Mouse (Mus musculus) E14TG2a.4 (cell line): ENCODE data around the gene Aptx.

Experiments
- H3K27me3 ChIP-seq: 2 replicates; pipeline ENCODE4 v1.6.1; 2014; ENCODE audit warnings: low read length, control low read depth; ENCODE audit not compliant: insufficient read depth
- H3K36me3 ChIP-seq: 2 replicates; pipeline ENCODE4 v1.6.1; 2014; ENCODE audit warnings: low read length, control low read depth; ENCODE audit not compliant: insufficient read depth
- H3K4me1 ChIP-seq: replicated peaks from 2 replicates; pipeline ENCODE4 v1.6.1; 2014; ENCODE audit warnings: low read depth, low read length, control low read depth
- H3K4me3 ChIP-seq: replicated peaks from 2 replicates; pipeline ENCODE4 v1.5.1; 2014; ENCODE audit warnings: mild to moderate bottlenecking, low read length
- H3K9me3 ChIP-seq: 2 replicates; pipeline ENCODE4 v1.6.1; 2014; ENCODE audit warnings: low read length, control low read depth
- CTCF ChIP-seq: conservative IDR thresholded peaks from 2 replicates; pipeline ENCODE4 v1.5.1; 2014; ENCODE audit warnings: low read length
- NANOG ChIP-seq: IDR thresholded peaks from 2 replicates; pipeline ENCODE4 v1.6.1; 2014; ENCODE audit warnings: borderline replicate concordance, low read length, mixed read lengths
- POU5F1 ChIP-seq: IDR thresholded peaks from 2 replicates; pipeline ENCODE4 v1.6.1; 2014; ENCODE audit warnings: low read length, borderline replicate concordance

The Aptx gene

GRCm38 (mm10) chr4:40702797-40703709, at the start of gene Aptx:
Aptx (minus strand) TSS chr4:40703194.
- Histone ChIP-seq H3K36me3 (peaks cover 8% of the 10 kb centered on the region; the same call in 1 of the 2 replicates), H3K4me3 (peak within 1 kb of the TSS; percentile 87), H3K27me3 (no peaks in the 10 kb centered on the region), H3K4me1 (peaks cover 47% of the 10 kb centered on the region), H3K9me3 (no peaks in the 10 kb centered on the region)
- TF ChIP-seq POU5F1 (no peak), CTCF (no peak), NANOG (no peak; the same call in 1 of the 2 replicates)

- H3K36me3 ChIP-seq: peaks cover 94% of the 10 kb centered on the region
- H3K4me1 ChIP-seq: no peaks in the 10 kb centered on the region; the same call in 1 of the 2 replicates
- TF ChIP-seq NANOG (no peak), CTCF (no peak), POU5F1 (no peak)
- no peak overlapping the region for H3K4me3 ChIP-seq
- H3K27me3 ChIP-seq: no peaks in the 10 kb centered on the region
- H3K9me3 ChIP-seq: no peaks in the 10 kb centered on the region
Observed at GRCm38 (mm10) chr4:40735351-40735750, 32.4 kb upstream of the Aptx start.

- H3K9me3 ChIP-seq: no peaks in the 10 kb centered on the region
- peaks cover 97% of the 10 kb centered on the region for H3K36me3 ChIP-seq
- H3K4me3 ChIP-seq: no peak overlapping the region
- peaks cover 27% of the 10 kb centered on the region for H3K4me1 ChIP-seq
- no peaks in the 10 kb centered on the region for H3K27me3 ChIP-seq
- no peak for TF ChIP-seq CTCF
- no peak for TF ChIP-seq NANOG
- no peak for TF ChIP-seq POU5F1
Observed at GRCm38 (mm10) chr4:40731262-40731661, 28.3 kb upstream of the Aptx start.

GRCm38 (mm10) chr4:40727247-40727646, 24.3 kb upstream of the Aptx start:
- H3K9me3 ChIP-seq: no peaks in the 10 kb centered on the region
- peaks cover 87% of the 10 kb centered on the region for H3K36me3 ChIP-seq
- H3K4me3 ChIP-seq: no peak overlapping the region
- no peaks in the 10 kb centered on the region for H3K27me3 ChIP-seq
- peak; percentile 37 for TF ChIP-seq CTCF
- TF ChIP-seq POU5F1: no peak
- peaks cover 56% of the 10 kb centered on the region for H3K4me1 ChIP-seq

- peaks cover 71% of the 10 kb centered on the region for H3K36me3 ChIP-seq
- no peak for TF ChIP-seq NANOG
- TF ChIP-seq CTCF: no peak
- no peak for TF ChIP-seq POU5F1
- peak overlapping the region; percentile 96; the same call in 1 of the 2 replicates for H3K4me3 ChIP-seq
- H3K9me3 ChIP-seq: no peaks in the 10 kb centered on the region
- peaks cover 72% of the 10 kb centered on the region for H3K4me1 ChIP-seq
- H3K27me3 ChIP-seq: no peaks in the 10 kb centered on the region
Observed at GRCm38 (mm10) chr4:40725554-40725953, 22.6 kb upstream of the Aptx start.

- Histone ChIP-seq H3K4me3 (peak overlapping the region; percentile 96), H3K36me3 (peaks cover 67% of the 10 kb centered on the region), H3K27me3 (no peaks in the 10 kb centered on the region), H3K4me1 (peaks cover 72% of the 10 kb centered on the region), H3K9me3 (no peaks in the 10 kb centered on the region)
- TF ChIP-seq CTCF (no peak), POU5F1 (no peak), NANOG (no peak)
Observed at GRCm38 (mm10) chr4:40725141-40725540, 22.1 kb upstream of the Aptx start.

- no peak for TF ChIP-seq CTCF
- TF ChIP-seq NANOG: no peak
- TF ChIP-seq POU5F1: no peak
- H3K9me3 ChIP-seq: no peaks in the 10 kb centered on the region
Observed at GRCm38 (mm10) chr4:40722687-40723460, 19.9 kb upstream of the Aptx start.

GRCm38 (mm10) chr4:40722011-40722666, 19.1 kb upstream of the Aptx start, which contains the start of gene Dnaja1:
Dnaja1 (plus strand) TSS chr4:40722150.
- no peaks in the 10 kb centered on the region for H3K27me3 ChIP-seq
- TF ChIP-seq NANOG: no peak
- TF ChIP-seq CTCF: no peak
- no peak for TF ChIP-seq POU5F1

More at GRCm38 (mm10) chr4:40722687-40723460, 19.9 kb upstream of the Aptx start:
- Histone ChIP-seq H3K4me1 (peaks cover 61% of the 10 kb centered on the region), H3K4me3 (peak overlapping the region; percentile 96), H3K36me3 (peaks cover 56% of the 10 kb centered on the region), H3K27me3 (no peaks in the 10 kb centered on the region)

More at GRCm38 (mm10) chr4:40722011-40722666, 19.1 kb upstream of the Aptx start, which contains the start of gene Dnaja1:
- H3K36me3 ChIP-seq: peaks cover 49% of the 10 kb centered on the region
- H3K9me3 ChIP-seq: no peaks in the 10 kb centered on the region
- peak within 1 kb of the TSS; percentile 96 for H3K4me3 ChIP-seq
- peaks cover 58% of the 10 kb centered on the region for H3K4me1 ChIP-seq
